Mouse (Mus musculus) myocyte (in vitro differentiated cells): ENCODE data around the gene Eipr1. TPM values are rescaled to one million over a fixed set of nuclear protein-coding genes. Genes with fewer than 3 reads are reported as not detected.

Experiments used
- H3K27me3 ChIP-seq: one replicate; pipeline ENCODE4 v1.6.1; 2011; ENCODE audit not compliant: control insufficient read depth, insufficient read depth, insufficient read length
- H3K36me3 ChIP-seq: one replicate; pipeline ENCODE4 v1.6.1; 2011; ENCODE audit not compliant: control insufficient read depth, insufficient read depth
- H3K4me2 ChIP-seq: one replicate; pipeline ENCODE4 v1.6.1; 2011; ENCODE audit warnings: low read depth, control low read depth
- H3K4me3 ChIP-seq: one replicate; pipeline ENCODE4 v1.5.1; 2011; ENCODE audit warnings: mild to moderate bottlenecking, control low read depth, moderate library complexity
- H3K79me2 ChIP-seq: one replicate; pipeline ENCODE4 v1.6.1; 2011; ENCODE audit not compliant: control insufficient read depth, insufficient read depth
- H3ac ChIP-seq: one replicate; pipeline ENCODE4 v1.6.1; 2011; ENCODE audit not compliant: control insufficient read depth, insufficient read length
- CEBPB ChIP-seq: IDR thresholded peaks from 2 replicates; pipeline ENCODE4 v1.6.1; 2011; ENCODE audit warnings: mild to moderate bottlenecking, moderate library complexity; ENCODE audit not compliant: poor library complexity, insufficient read depth, severe bottlenecking
- E2F4 ChIP-seq: IDR thresholded peaks from one replicate; pipeline ENCODE4 v1.6.1; 2011; ENCODE audit warnings: mild to moderate bottlenecking, control low read depth, moderate library complexity; ENCODE audit not compliant: insufficient read depth
- MAX ChIP-seq: IDR thresholded peaks from one replicate; pipeline ENCODE4 v1.6.1; 2011; ENCODE audit warnings: low read depth, mild to moderate bottlenecking, control low read depth
- MYOD1 ChIP-seq, 3 experiments: IDR thresholded peaks; one replicate each; pipeline ENCODE4 v1.6.1; 2011; ENCODE audit warnings: control low read depth in 2 of 3, low read depth in 2 of 3, mild to moderate bottlenecking in 2 of 3, moderate library complexity in 1 of 3; ENCODE audit not compliant: insufficient read length in 2 of 3, control insufficient read depth in 1 of 3
- MYOG ChIP-seq, 3 experiments: IDR thresholded peaks; one replicate each; pipeline ENCODE4 v1.6.1; 2011; ENCODE audit warnings: control low read depth in 2 of 3, low read depth in 2 of 3, mild to moderate bottlenecking in 2 of 3; ENCODE audit not compliant: insufficient read length in 2 of 3, control insufficient read depth in 1 of 3, insufficient read depth in 1 of 3
- POLR2A ChIP-seq: IDR thresholded peaks from one replicate; pipeline ENCODE4 v1.6.1; 2011; ENCODE audit warnings: low read depth, mild to moderate bottlenecking, control low read depth, moderate library complexity; ENCODE audit not compliant: insufficient read length
- POLR2AphosphoS2 ChIP-seq: IDR thresholded peaks from one replicate; pipeline ENCODE4 v1.6.1; 2011; ENCODE audit warnings: low read depth, control low read depth; ENCODE audit not compliant: insufficient read length
- REST ChIP-seq: IDR thresholded peaks from one replicate; pipeline ENCODE4 v1.6.1; 2011; ENCODE audit warnings: mild to moderate bottlenecking, control low read depth, moderate library complexity; ENCODE audit not compliant: insufficient read depth, insufficient read length
- SRF ChIP-seq: IDR thresholded peaks from one replicate; pipeline ENCODE4 v1.6.1; 2011; ENCODE audit warnings: low read depth; ENCODE audit not compliant: control insufficient read depth, insufficient read length
- TCF12 ChIP-seq: IDR thresholded peaks from one replicate; pipeline ENCODE4 v1.6.1; 2011; ENCODE audit warnings: mild to moderate bottlenecking, control low read depth; ENCODE audit not compliant: poor library complexity, insufficient read depth, severe bottlenecking
- TCF3 ChIP-seq: IDR thresholded peaks from one replicate; pipeline ENCODE4 v1.6.1; 2011; ENCODE audit warnings: low read depth, control low read depth; ENCODE audit not compliant: insufficient read length
- USF1 ChIP-seq: IDR thresholded peaks from one replicate; pipeline ENCODE4 v1.6.1; 2011; ENCODE audit warnings: low read depth, mild to moderate bottlenecking, control low read depth, moderate library complexity
- polyA plus RNA-seq: library from polyadenylated mRNA; unstranded; fragments of >200 nt; fragmentation: generic; extraction: Trizol; gene quantifications from one replicate; pipeline ENCODE4 v1.2.1, GENCODE M21; 2012; ENCODE audit warnings: missing spikeins

Eipr1 gene
- polyA plus RNA-seq, 1 experiment, result 19.5 TPM

GRCm38 (mm10) chr12:28750021-28750633 is 1.5 kb upstream of the Eipr1 start, which contains the start of gene Trappc12:
Gene Trappc12 (minus strand): TSS chr12:28750472.
- Histone ChIP-seq H3K79me2 (peaks cover 20% of the 10 kb centered on the region), H3K4me3 (peak within 1 kb of the TSS; percentile 60), H3ac (peak within 1 kb of the TSS; percentile 62), H3K27me3 (no peaks in the 10 kb centered on the region), H3K4me2 (peak within 1 kb of the TSS; percentile 91), H3K36me3 (peaks cover 10% of the 10 kb centered on the region)
- TF ChIP-seq REST (no peak), POLR2A (peak; percentile 46), TCF3 (no peak), MAX (no peak), POLR2AphosphoS2 (peak; percentile 24), TCF12 (no peak)

GRCm38 (mm10) chr12:28750876-28751275 is 727 bp upstream of the Eipr1 start:
- Histone ChIP-seq H3ac (no peak overlapping the region), H3K27me3 (no peaks in the 10 kb centered on the region), H3K4me2 (peak overlapping the region; percentile 81), H3K4me3 (peak overlapping the region; percentile 60), H3K36me3 (peaks cover 8% of the 10 kb centered on the region), H3K79me2 (peaks cover 20% of the 10 kb centered on the region)
- no peak for TF ChIP-seq REST

- no peak for TF ChIP-seq USF1
- H3K36me3 ChIP-seq, result no peaks in the 10 kb centered on the region
- H3K4me3 ChIP-seq, result no peak overlapping the region
- no peaks in the 10 kb centered on the region for H3K27me3 ChIP-seq
- no peak overlapping the region for H3ac ChIP-seq
- no peak overlapping the region for H3K4me2 ChIP-seq
- H3K79me2 ChIP-seq, result peaks cover 10% of the 10 kb centered on the region
Observed at GRCm38 (mm10) chr12:28756019-28756418, 4.4 kb downstream of the Eipr1 start.

- Histone ChIP-seq H3K4me2 (no peak overlapping the region), H3K36me3 (no peaks in the 10 kb centered on the region), H3K27me3 (no peaks in the 10 kb centered on the region), H3ac (no peak overlapping the region), H3K4me3 (no peak overlapping the region), H3K79me2 (no peaks in the 10 kb centered on the region)
- no peak for TF ChIP-seq MYOD1 (IDR thresholded peaks at IDR 0.05; ENCODE audit: control insufficient read depth in 1 of 3, insufficient read length in 2 of 3, low read depth in 2 of 3)
- no peak for TF ChIP-seq REST
- TF ChIP-seq MYOG (IDR thresholded peaks at IDR 0.05; ENCODE audit: control insufficient read depth in 1 of 3, insufficient read depth in 1 of 3, insufficient read length in 2 of 3, low read depth in 2 of 3), result no peak
- TF ChIP-seq TCF3, result no peak
- TF ChIP-seq MAX, result no peak
Observed at GRCm38 (mm10) chr12:28769953-28770352, 18.4 kb downstream of the Eipr1 start.

- no peak overlapping the region for H3ac ChIP-seq
- no peak for TF ChIP-seq TCF3
- no peak for TF ChIP-seq SRF
- TF ChIP-seq POLR2A, result no peak
- no peak for TF ChIP-seq CEBPB
- no peak for TF ChIP-seq E2F4
- no peak for TF ChIP-seq TCF12
- no peak for TF ChIP-seq POLR2AphosphoS2
- no peak for TF ChIP-seq REST
- TF ChIP-seq USF1, result no peak
- TF ChIP-seq MYOD1 (IDR thresholded peaks at IDR 0.05; ENCODE audit: control insufficient read depth in 1 of 3, insufficient read length in 2 of 3, low read depth in 2 of 3), result no peak
- no peak for TF ChIP-seq MAX
- no peak for TF ChIP-seq MYOG (IDR thresholded peaks at IDR 0.05; ENCODE audit: control insufficient read depth in 1 of 3, insufficient read depth in 1 of 3, insufficient read length in 2 of 3, low read depth in 2 of 3)
- H3K36me3 ChIP-seq, result no peaks in the 10 kb centered on the region
- no peak overlapping the region for H3K4me3 ChIP-seq
- no peaks in the 10 kb centered on the region for H3K79me2 ChIP-seq
- no peaks in the 10 kb centered on the region for H3K27me3 ChIP-seq
- H3K4me2 ChIP-seq, result no peak overlapping the region
Observed at GRCm38 (mm10) chr12:28773815-28774214, 22.2 kb downstream of the Eipr1 start.

GRCm38 (mm10) chr12:28775120-28775519 is 23.5 kb downstream of the Eipr1 start:
- Histone ChIP-seq H3K4me3 (no peak overlapping the region), H3K79me2 (no peaks in the 10 kb centered on the region), H3K4me2 (no peak overlapping the region), H3K36me3 (no peaks in the 10 kb centered on the region), H3ac (no peak overlapping the region), H3K27me3 (no peaks in the 10 kb centered on the region)
- TF ChIP-seq TCF12 (no peak), MAX (no peak), SRF (no peak), USF1 (no peak), POLR2A (no peak), POLR2AphosphoS2 (no peak), CEBPB (no peak), TCF3 (no peak), REST (no peak), E2F4 (no peak), MYOD1 (IDR thresholded peaks at IDR 0.05; ENCODE audit: control insufficient read depth in 1 of 3, insufficient read length in 2 of 3, low read depth in 2 of 3) (no peak)
